Mouse (Mus musculus) frontal cortex, postnatal 25 days (tissue): ENCODE measurements around the gene Emsy.

Experiments
- DNase-seq, 2 experiments: peaks; one replicate each; pipeline ENCODE4 v3.0.0; 2022; ENCODE audit warnings: low spot score in 2 of 2

Gene Emsy

DNA sequence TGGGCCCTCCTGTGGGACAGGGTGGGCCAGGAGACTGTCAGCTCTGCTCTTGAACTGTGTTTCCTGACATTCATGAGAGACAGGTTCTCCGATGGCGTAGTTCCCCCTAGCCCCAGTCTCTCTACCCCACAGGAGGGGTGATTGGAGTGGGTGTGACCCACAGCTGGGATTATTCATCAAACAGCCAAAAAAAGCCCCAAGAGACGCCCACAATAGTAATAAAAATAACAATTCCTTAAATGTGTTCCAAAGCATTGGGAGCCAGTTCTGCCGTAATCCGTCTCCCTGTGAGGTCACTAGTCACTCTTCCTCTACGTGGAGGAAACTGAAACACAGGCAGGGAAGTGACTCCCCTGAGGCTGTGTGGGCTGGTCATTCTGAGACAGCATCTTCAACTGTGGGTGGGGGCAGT is 113.8 kb downstream of the Emsy start:
- DNase-seq: no peak

- no peak for DNase-seq
Observed at GRCm38 (mm10) chr7:98542267-98542666, 114.3 kb downstream of the Emsy start.

DNA sequence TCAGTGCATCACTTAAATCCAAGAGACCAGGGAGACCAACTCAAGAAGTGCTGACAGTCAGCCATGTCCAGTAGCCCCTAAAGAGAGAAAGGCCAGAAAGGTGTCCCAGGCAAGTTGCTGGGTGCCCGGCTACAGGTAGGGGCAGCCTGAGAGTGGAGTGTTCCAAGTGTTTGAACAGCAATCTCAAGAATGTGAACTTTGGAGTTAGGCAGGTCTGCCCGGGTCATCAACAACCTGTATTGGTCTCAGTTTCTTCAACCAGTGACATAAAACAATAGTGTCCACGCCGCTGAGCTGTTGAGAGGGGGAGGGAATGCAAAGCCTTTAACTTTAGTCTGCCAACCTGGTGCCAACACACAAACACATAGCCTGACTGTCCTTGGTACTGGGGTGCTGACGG is 115.0 kb downstream of the Emsy start:
- no peak for DNase-seq

DNA sequence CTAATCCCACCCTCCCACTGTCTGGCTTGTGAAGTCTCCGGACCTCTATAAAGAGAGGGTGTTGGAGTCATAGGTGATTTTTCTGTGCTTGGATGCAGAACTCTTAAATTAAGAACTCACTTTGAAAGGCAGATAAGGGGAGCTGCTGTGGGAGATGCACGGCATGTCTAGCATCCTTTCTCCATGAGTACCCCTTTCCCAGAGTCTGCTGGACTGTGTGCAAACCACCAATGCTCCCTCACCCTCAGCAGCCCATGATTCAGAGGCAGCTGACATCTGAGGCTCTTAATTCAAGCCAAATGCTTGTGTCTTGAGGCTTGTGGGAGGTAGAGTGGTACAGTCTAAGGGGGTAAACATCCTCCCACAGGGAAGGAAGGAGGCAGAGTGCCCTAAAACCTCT is 115.7 kb downstream of the Emsy start:
- DNase-seq: no peak

GRCm38 (mm10) chr7:98537967-98538573 is 118.5 kb downstream of the Emsy start:
- no peak for DNase-seq

DNA sequence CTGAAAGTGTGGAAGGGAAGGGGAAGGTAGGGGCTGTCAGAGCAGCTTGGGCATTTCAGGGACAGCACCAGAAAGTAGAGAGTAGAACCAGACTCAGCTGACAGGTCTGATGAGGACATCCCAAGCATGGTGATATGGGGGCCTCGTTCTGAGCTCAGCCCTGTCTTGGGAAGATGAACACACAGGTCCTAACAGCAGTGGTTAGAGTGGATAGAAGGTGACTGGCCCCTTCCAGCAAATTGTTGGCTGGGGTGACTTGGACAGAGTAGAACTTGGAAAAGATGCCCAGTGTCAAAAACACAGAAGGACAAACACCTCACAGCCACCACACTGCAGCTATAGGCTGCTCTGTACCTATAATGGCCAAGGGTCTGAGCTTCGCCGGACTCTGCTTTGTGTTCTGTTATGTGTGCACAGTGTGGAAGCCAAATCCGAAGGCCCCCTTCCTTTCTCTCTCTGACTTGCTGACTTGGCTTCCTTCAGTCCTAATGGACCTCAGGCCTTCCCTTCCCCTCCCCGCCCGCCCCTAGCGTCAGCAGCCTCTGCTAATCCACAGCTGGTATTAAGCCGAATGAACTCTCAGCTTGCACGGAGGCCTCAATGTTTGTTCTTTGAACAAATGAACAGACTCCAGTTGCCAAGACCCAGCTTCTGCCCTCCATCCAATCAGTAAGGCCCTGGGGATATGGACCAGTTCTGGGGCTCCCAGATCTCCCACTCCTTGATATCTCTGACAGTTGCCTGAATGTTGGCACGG is 119.2 kb downstream of the Emsy start:
- no peak for DNase-seq
